Mouse (Mus musculus) MEL (cell line): Measurements from ENCODE around the gene Fdps.

ENCODE experiments used
- CTCF ChIP-seq, 3 experiments: IDR thresholded peaks in 2 of 3; conservative IDR thresholded peaks in 1 of 3; 2 replicates each; pipeline ENCODE4 v1.5.1; 2011 to 2012; ENCODE audit warnings: low read length in 3 of 3, low read depth in 2 of 3, mild to moderate bottlenecking in 2 of 3, improper control_type of control experiment in 1 of 3, inconsistent platforms in 1 of 3, mixed read lengths in 1 of 3, moderate library complexity in 1 of 3; ENCODE audit not compliant: control insufficient read depth in 1 of 3, insufficient read depth in 1 of 3, poor library complexity in 1 of 3, severe bottlenecking in 1 of 3
- E2F4 ChIP-seq: IDR thresholded peaks from 2 replicates; pipeline ENCODE4 v1.6.1; 2011; ENCODE audit warnings: low read depth, low read length, improper control_type of control experiment, borderline replicate concordance
- GABPA ChIP-seq: IDR thresholded peaks from 2 replicates; pipeline ENCODE4 v1.6.1; 2012; ENCODE audit warnings: low read depth, mild to moderate bottlenecking, inconsistent platforms, low read length, improper control_type of control experiment, moderate library complexity
- MEF2A ChIP-seq: IDR thresholded peaks from 2 replicates; pipeline ENCODE4 v1.6.1; 2014; ENCODE audit warnings: low read depth, mild to moderate bottlenecking, inconsistent platforms, low read length, improper control_type of control experiment; ENCODE audit not compliant: poor library complexity, insufficient replicate concordance, severe bottlenecking; ENCODE audit errors: extremely low read depth
- MYB ChIP-seq: IDR thresholded peaks from 2 replicates; pipeline ENCODE4 v1.6.1; 2011; ENCODE audit warnings: mild to moderate bottlenecking, low read depth, low read length, improper control_type of control experiment
- POLR2A ChIP-seq, 2 experiments: IDR thresholded peaks; 2 replicates each; pipeline ENCODE4 v1.6.1; 2011 to 2012; ENCODE audit warnings: low read length in 2 of 2, mild to moderate bottlenecking in 2 of 2, control low read depth in 1 of 2, improper control_type of control experiment in 1 of 2, low read depth in 1 of 2, moderate library complexity in 1 of 2; ENCODE audit not compliant: control insufficient read depth in 1 of 2, insufficient read depth in 1 of 2, poor library complexity in 1 of 2
- TCF12 ChIP-seq: IDR thresholded peaks from 2 replicates; pipeline ENCODE4 v1.6.1; 2014; ENCODE audit warnings: low read depth, mild to moderate bottlenecking, inconsistent platforms, low read length, improper control_type of control experiment, moderate library complexity
- ZC3H11A ChIP-seq: IDR thresholded peaks from 2 replicates; pipeline ENCODE4 v1.6.1; 2012; ENCODE audit warnings: low read depth, mild to moderate bottlenecking, inconsistent platforms, low read length, improper control_type of control experiment
- ZNF384 ChIP-seq: IDR thresholded peaks from 2 replicates; pipeline ENCODE4 v1.6.1; 2012; ENCODE audit warnings: low read depth, mild to moderate bottlenecking, inconsistent platforms, low read length, improper control_type of control experiment

DNA sequence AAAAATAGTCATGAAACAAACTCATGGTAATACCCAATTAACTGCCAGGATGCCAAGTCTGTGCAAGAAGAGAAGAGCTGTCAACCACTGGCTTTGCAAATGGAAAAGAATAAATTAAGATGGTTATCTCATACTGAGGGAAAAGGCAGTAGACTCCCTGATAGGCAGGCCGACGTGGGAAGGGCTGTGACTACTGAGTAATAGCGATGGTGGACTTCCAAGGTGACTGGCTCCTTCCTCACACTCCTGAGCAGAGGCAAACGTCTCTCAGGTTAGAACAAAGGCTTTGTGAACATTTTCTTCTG lies 1.5 kb upstream of the Fdps start:
- no peak for TF ChIP-seq MYB
- TF ChIP-seq ZC3H11A, result no peak
- no peak for TF ChIP-seq POLR2A (IDR thresholded peaks at IDR 0.05; ENCODE audit: control insufficient read depth in 1 of 2, insufficient read depth in 1 of 2, low read depth in 1 of 2, low read length in 2 of 2, poor library complexity in 1 of 2)
- 0 out of 2 replicates have a peak, but pooled peaks have one; percentile 18 for TF ChIP-seq TCF12
- TF ChIP-seq E2F4, result no peak
- TF ChIP-seq ZNF384, result no peak
- TF ChIP-seq GABPA, result no peak
- TF ChIP-seq CTCF (IDR thresholded peaks at IDR 0.05 in 2 of 3, conservative IDR thresholded peaks at IDR 0.05 in 1 of 3; ENCODE audit: control insufficient read depth in 1 of 3, insufficient read depth in 1 of 3, low read depth in 2 of 3, low read length in 3 of 3, poor library complexity in 1 of 3, severe bottlenecking in 1 of 3), result no peak
- TF ChIP-seq MEF2A, result no peak
